Mouse (Mus musculus) erythroblast, embryonic 14.5 days (primary cell): ENCODE measurements around the gene Fcgr2b. TPM values are rescaled to one million over a fixed set of nuclear protein-coding genes. Genes with fewer than 3 reads are reported as not detected.
"Not testable (repeated sequence)": the region's sequence is repeated elsewhere in the genome, so short reads cannot be mapped to it uniquely, and the experiment has no call there.

Experiments used
- H3K27me3 ChIP-seq: 2 replicates; pipeline ENCODE4 v1.6.1; 2012; ENCODE audit warnings: inconsistent platforms; ENCODE audit not compliant: control insufficient read depth
- H3K36me3 ChIP-seq: 2 replicates; pipeline ENCODE4 v1.6.1; 2012; ENCODE audit warnings: mild to moderate bottlenecking, inconsistent platforms; ENCODE audit not compliant: control insufficient read depth
- H3K4me1 ChIP-seq: 2 replicates; pipeline ENCODE4 v1.6.1; 2012; ENCODE audit warnings: inconsistent platforms; ENCODE audit not compliant: control insufficient read depth
- H3K4me3 ChIP-seq: replicated peaks from 2 replicates; pipeline ENCODE3; 2012; ENCODE audit warnings: moderate library complexity, mild to moderate bottlenecking, inconsistent platforms
- H3K9me3 ChIP-seq: 2 replicates; pipeline ENCODE4 v1.6.1; 2012; ENCODE audit warnings: low read length, inconsistent platforms, mixed read lengths; ENCODE audit not compliant: control insufficient read depth
- GATA1 ChIP-seq: IDR thresholded peaks from 2 replicates; pipeline ENCODE4 v1.6.1; 2012; ENCODE audit warnings: low read length, inconsistent platforms, mixed read lengths
- TAL1 ChIP-seq: IDR thresholded peaks from 3 replicates; pipeline ENCODE4 v1.6.1; 2012; ENCODE audit warnings: low read length, inconsistent platforms, mixed read lengths
- polyA plus RNA-seq: library from polyadenylated mRNA; stranded (reverse); fragments of >175 nt; gene quantifications from 2 replicates; pipeline ENCODE4 v1.2.3, GENCODE M21; 2012

Fcgr2b gene
- polyA plus RNA-seq, 1 experiment, result not detected

DNA sequence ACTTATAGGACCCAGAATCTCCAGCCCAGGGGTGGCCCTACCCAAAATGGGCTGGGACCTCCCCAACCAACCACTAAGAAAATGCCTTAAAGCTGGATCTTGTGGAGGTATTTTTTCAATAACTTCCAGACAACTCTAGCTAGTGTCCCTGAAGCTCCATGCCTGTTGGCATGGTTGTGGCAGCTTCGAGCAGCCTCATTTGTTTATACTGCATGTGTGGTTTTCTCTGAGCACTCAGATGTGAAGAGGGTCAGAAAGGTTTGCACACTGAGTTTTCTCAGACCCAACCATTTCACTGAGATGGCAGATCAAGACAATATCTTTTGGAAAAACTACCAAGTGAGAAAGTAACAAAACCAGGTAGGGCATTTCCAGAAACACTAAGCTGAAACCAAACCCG, 6.0 kb upstream of the Fcgr2b start:
- Histone ChIP-seq H3K9me3 (no peaks in the 10 kb centered on the region), H3K27me3 (0 out of 2 replicates have a peak, but pooled peaks cover 2% of the 10 kb centered on the region), H3K4me3 (no peak overlapping the region), H3K4me1 (no peaks in the 10 kb centered on the region), H3K36me3 (no peaks in the 10 kb centered on the region)
- TF ChIP-seq TAL1 (no peak), GATA1 (no peak)

DNA sequence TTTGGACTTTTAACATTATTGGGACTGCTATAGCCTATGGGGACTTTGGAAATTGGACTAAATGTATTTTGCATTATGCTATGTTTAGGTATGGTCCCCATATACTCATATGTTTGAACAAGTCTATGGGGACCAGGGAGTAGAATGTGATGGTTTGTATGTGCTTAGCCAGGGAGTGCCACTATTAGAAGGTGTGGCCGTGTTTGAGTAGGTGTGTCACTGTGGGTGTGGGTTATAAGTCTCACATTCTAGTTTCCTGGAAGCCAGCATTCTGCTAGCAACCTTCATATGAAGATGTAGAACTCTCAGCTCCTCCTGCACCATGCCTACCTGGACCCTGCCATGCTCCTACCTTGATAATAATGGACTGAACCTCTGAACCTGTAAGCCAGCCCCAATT, 5.3 kb upstream of the Fcgr2b start:
- H3K27me3 ChIP-seq, H3K36me3 ChIP-seq, H3K4me3 ChIP-seq, H3K9me3 ChIP-seq, H3K4me1 ChIP-seq: not testable (repeated sequence)

DNA sequence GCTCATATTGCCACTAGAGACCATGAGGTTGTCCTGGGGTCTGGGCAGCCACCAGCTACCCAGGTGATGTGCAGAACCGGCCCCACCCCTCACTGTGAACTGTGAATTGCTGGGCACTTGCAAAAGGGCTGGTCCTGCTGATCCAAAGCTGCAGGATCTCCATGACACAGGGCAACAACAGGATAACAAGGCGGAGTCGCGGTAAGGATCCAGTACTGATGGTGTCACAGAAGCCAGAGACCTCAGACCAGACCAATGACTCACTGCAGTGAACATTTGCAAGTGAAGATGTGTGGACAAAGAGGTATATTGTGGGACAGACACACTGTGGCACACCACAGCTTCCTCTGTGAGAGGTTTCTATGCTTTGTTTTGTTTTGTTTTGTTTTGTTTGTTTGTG, 2.3 kb upstream of the Fcgr2b start:
- H3K4me3 ChIP-seq, result no peak overlapping the region
- H3K4me1 ChIP-seq, result no peaks in the 10 kb centered on the region
- H3K36me3 ChIP-seq, result no peaks in the 10 kb centered on the region
- TF ChIP-seq TAL1 (no peak), GATA1 (no peak)
- no peaks in the 10 kb centered on the region for H3K27me3 ChIP-seq
- no peaks in the 10 kb centered on the region for H3K9me3 ChIP-seq

DNA sequence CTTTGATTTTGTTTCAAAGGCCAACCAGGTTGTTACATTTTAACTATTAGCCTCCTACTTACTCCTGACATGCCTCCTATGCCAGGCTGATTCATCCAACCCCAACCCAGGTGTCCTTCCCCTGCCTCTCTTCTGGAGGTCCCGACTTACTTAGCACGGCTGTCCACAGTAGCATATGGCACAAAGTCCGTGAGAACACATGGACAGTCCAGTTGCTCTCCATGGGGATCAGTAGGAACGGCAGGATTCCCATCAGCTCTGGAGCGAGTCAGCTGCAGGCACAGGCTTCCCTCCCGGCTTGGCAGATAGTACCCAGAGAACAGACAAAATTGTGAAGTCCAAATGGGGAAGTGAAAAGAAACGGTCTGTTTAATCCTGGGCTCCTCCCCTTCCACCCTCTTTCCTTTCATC, 591 bp downstream of the Fcgr2b start:
- H3K4me1 ChIP-seq, result no peaks in the 10 kb centered on the region
- no peak overlapping the region for H3K4me3 ChIP-seq
- TF ChIP-seq TAL1 (no peak), GATA1 (no peak)
- no peaks in the 10 kb centered on the region for H3K9me3 ChIP-seq
- no peaks in the 10 kb centered on the region for H3K27me3 ChIP-seq
- no peaks in the 10 kb centered on the region for H3K36me3 ChIP-seq

DNA sequence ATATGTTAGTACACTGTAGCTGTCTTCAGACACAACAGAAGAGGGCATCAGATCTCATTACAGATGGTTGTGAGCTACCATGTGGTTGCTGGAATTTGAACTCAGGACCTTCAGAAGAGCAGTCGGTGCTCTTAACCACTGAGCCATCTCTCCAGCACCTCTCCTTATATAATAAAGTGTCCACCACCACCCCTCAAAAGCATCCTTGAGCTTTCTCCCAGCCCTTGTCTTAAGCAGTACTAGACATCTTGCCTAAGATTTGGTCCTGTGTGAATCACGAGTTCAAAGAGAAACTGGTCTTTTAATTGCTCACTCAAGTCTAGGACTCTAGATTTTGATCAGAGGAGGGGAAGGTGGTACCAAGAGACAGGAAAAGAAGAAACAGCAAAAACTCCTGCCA, 997 bp downstream of the Fcgr2b start:
- H3K9me3 ChIP-seq, H3K27me3 ChIP-seq, H3K36me3 ChIP-seq, H3K4me3 ChIP-seq, H3K4me1 ChIP-seq: not testable (repeated sequence)

DNA sequence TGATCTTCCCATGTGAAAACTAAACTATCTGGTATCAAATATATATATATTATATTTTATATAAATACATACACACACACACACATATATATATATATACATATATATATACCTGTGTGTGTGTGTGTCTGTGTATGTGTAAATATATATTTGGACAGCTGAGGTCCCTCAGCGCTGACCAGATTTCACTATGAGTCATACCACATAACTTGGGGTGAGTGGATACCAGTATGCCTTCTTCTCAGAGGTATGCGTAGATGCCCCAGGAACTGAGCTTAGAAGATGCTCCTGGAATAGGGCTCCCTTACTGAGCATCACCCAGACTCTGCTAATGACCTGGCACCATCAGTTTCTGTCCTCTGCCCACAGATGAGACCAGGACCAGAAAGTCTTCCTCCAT, 1.6 kb downstream of the Fcgr2b start:
- H3K36me3 ChIP-seq, result no peaks in the 10 kb centered on the region
- no peaks in the 10 kb centered on the region for H3K4me1 ChIP-seq
- no peak overlapping the region for H3K4me3 ChIP-seq
- H3K9me3 ChIP-seq, result no peaks in the 10 kb centered on the region
- no peak for TF ChIP-seq GATA1
- TF ChIP-seq TAL1, result no peak
- H3K27me3 ChIP-seq, result no peaks in the 10 kb centered on the region

DNA sequence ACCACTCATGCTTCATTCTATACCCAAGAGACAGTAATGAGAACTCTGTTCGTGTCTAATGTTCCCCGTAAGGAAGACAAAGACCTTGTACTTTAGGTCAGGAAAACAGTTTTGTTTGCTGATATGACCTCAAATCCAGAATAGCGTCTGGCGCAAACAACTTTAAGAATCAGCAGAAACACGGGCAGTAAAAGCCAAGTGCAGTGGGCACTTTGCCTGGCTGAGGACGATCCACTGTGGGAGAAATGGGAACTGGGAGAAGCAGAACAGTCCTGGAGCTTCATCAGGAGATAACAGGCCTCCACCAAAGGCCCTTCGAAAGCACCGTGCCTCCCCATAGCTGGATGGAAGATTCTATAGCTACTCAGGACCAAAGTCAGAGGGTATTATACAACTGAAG, 2.2 kb downstream of the Fcgr2b start:
- no peak for TF ChIP-seq TAL1
- TF ChIP-seq GATA1, result no peak
- H3K4me1 ChIP-seq, result no peaks in the 10 kb centered on the region
- no peaks in the 10 kb centered on the region for H3K27me3 ChIP-seq
- no peaks in the 10 kb centered on the region for H3K9me3 ChIP-seq
- H3K36me3 ChIP-seq, result no peaks in the 10 kb centered on the region
- H3K4me3 ChIP-seq, result no peak overlapping the region

DNA sequence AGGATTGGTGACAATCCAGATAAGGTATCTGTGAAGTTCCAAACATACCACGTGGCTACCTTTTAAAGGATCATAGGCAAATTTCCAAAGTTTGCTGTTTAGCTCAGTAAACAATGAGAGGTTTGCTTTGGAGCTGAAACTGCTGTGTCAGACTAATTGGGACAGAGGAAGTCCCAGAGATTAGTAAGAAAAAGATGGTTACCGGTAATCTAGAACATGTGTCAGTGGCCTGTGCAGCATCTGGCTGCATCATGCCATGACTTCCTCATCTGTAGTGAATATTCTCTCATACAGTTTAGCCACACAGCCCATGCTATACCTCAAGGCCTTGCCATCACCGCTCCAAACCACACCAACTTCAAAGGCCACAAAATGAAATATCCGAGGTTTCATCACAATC, 3.4 kb downstream of the Fcgr2b start:
- no peaks in the 10 kb centered on the region for H3K27me3 ChIP-seq
- no peak overlapping the region for H3K4me3 ChIP-seq
- H3K9me3 ChIP-seq, result no peaks in the 10 kb centered on the region
- TF ChIP-seq GATA1, result no peak
- TF ChIP-seq TAL1, result no peak
- H3K4me1 ChIP-seq, result no peaks in the 10 kb centered on the region
- no peaks in the 10 kb centered on the region for H3K36me3 ChIP-seq

DNA sequence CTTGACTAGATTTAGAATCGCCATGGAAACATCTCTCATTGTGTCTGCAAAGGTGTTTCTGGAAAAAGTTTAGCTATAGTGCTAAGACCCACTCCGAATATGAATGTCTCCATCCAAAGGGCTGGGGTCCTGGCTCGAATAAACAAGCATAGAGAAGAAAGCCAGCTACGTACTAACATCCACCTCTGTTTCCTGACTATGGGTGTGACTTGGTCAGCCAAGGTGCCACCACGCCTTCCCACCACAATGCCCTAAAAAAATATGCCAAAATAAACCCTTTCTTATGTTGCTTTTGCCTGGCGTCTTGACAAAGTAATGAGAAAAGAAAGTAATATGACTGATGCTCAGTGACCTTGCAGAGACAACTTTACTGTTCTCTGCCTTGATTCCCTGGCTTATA, 3.9 kb downstream of the Fcgr2b start:
- no peaks in the 10 kb centered on the region for H3K9me3 ChIP-seq
- H3K4me1 ChIP-seq, result no peaks in the 10 kb centered on the region
- no peaks in the 10 kb centered on the region for H3K27me3 ChIP-seq
- no peaks in the 10 kb centered on the region for H3K36me3 ChIP-seq
- no peak for TF ChIP-seq GATA1
- H3K4me3 ChIP-seq, result no peak overlapping the region

DNA sequence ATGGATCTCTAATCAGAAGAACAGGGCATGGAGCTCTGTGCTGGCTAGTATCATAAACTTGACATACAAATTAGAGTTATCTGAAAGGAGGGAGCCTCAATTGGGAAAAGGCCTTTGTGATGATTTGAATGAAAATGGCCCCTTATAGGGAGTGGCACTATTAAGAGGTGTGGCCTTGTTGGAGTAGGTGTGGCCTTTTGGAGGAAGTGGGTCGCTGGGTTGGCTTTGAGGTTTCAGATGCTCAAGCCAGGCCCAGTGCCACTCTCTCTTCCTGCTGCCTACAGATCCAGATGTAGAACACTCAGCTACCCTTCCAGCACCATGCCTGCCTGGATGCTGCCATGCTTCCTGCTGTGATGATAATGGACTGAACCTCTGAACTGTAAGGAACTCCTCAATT, 7.8 kb downstream of the Fcgr2b start:
- Histone ChIP-seq H3K4me1 (no peaks in the 10 kb centered on the region), H3K9me3 (no peaks in the 10 kb centered on the region), H3K36me3 (no peaks in the 10 kb centered on the region), H3K27me3 (no peaks in the 10 kb centered on the region), H3K4me3 (no peak overlapping the region)
- TF ChIP-seq GATA1, result no peak
- no peak for TF ChIP-seq TAL1
